Mouse (Mus musculus): ENCODE measurements at regions not wholly inside any gene's neighbourhood (a gene's known extent, or its start where the extent isn't known, plus 50 kb on each side); places are given as distances from the start of the nearest gene placed in this dataset.
A peak's percentile ranks its signal among the peaks of the same experiment; 100 is the strongest.

DNA sequence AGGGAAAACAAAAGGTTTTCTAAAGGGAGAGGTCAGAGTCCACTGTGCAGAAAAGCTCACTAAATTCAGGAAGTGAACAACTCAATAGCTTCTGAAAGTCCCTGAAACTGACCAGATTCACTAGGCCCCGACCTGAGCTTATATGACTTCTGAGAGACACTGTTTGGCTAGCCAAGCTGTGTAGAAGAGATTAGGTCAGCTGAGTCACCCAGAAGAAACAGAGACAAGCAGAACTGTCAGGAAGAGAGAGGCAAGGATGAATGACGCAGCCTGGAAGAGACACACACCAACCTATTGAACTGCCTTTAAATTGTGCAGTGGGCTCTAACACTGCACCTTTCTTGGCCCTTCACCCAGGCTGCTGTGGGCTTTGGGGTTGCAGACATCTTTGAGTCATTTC, 230.4 kb downstream of the Gm21750 start:
- peaks cover 0 to 15% of the 10 kb centered on the region in 2 experiments; a peak in 2 of 4 replicates for H3K36me3 ChIP-seq (ENCODE audit: control insufficient read depth in 1 of 2, insufficient read depth in 2 of 2, low read length in 2 of 2)
- H3K9me3 ChIP-seq (replicated peaks; ENCODE audit: insufficient read depth, low read length), result no peaks in the 10 kb centered on the region
- TF ChIP-seq BHLHE40 (IDR thresholded peaks at IDR 0.05; ENCODE audit: borderline replicate concordance, low read depth, low read length) (no peak), MAX (IDR thresholded peaks at IDR 0.05; ENCODE audit: low read length) (no peak), TCF12 (IDR thresholded peaks at IDR 0.05; ENCODE audit: low read depth, low read length) (no peak), GATA1 (IDR thresholded peaks at IDR 0.05; ENCODE audit: low read depth, low read length) (no peak), KAT2A (conservative IDR thresholded peaks at IDR 0.05; ENCODE audit: low read depth, low read length) (no peak), MXI1 (IDR thresholded peaks at IDR 0.05; ENCODE audit: low read depth, low read length) (no peak), ZC3H11A (IDR thresholded peaks at IDR 0.05; ENCODE audit: low read depth, low read length) (no peak), TBP (IDR thresholded peaks at IDR 0.05; ENCODE audit: low read depth, low read length) (no peak), CHD2 (IDR thresholded peaks at IDR 0.05; ENCODE audit: low read length) (no peak), SIN3A (IDR thresholded peaks at IDR 0.05; ENCODE audit: low read length) (no peak), GABPA (IDR thresholded peaks at IDR 0.05; ENCODE audit: low read depth, low read length) (no peak), CTCF (IDR thresholded peaks at IDR 0.05 in 2 of 3, conservative IDR thresholded peaks at IDR 0.05 in 1 of 3; ENCODE audit: control insufficient read depth in 1 of 3, insufficient read depth in 1 of 3, low read depth in 2 of 3, low read length in 3 of 3, poor library complexity in 1 of 3, severe bottlenecking in 1 of 3) (no peak), ETS1 (IDR thresholded peaks at IDR 0.05; ENCODE audit: low read depth, low read length) (no peak), USF2 (IDR thresholded peaks at IDR 0.05; ENCODE audit: borderline replicate concordance in 1 of 2, insufficient read depth in 1 of 2, low read depth in 1 of 2, low read length in 2 of 2) (no peak), JUND (IDR thresholded peaks at IDR 0.05; ENCODE audit: low read depth, low read length) (no peak)
- peaks cover 9 to 13% of the 10 kb centered on the region in 2 experiments for H3K4me1 ChIP-seq (ENCODE audit: control insufficient read depth in 1 of 2, insufficient read depth in 2 of 2, low read length in 2 of 2)
- H3K9ac ChIP-seq (ENCODE audit: control insufficient read depth, low read depth, low read length, poor library complexity, severe bottlenecking), result no peak overlapping the region
- H3K4me3 ChIP-seq (ENCODE audit: control insufficient read depth in 1 of 2, insufficient read depth in 1 of 2, low read depth in 2 of 2, low read length in 2 of 2), result no peak overlapping the region
- no peaks in the 10 kb centered on the region; a peak in 1 of 4 replicates for H3K27me3 ChIP-seq (ENCODE audit: control insufficient read depth in 1 of 2, insufficient read depth in 2 of 2, low read length in 2 of 2)
- no peaks in the 10 kb centered on the region for H3K79me2 ChIP-seq (ENCODE audit: control insufficient read depth, insufficient read depth, low read length, poor library complexity)
- peak; percentile 27 for DNase-seq (ENCODE audit: low read depth, low spot score)
- no peak overlapping the region for H3K27ac ChIP-seq (ENCODE audit: control insufficient read depth, low read depth, low read length)

GRCm38 (mm10) chr14:73894844-73895243, 233.8 kb downstream of the Gm21750 start:
- Histone ChIP-seq H3K36me3 (ENCODE audit: control insufficient read depth in 1 of 2, insufficient read depth in 2 of 2, low read length in 2 of 2) (peaks cover 0 to 15% of the 10 kb centered on the region in 2 experiments; a peak in 2 of 4 replicates), H3K9me3 (replicated peaks; ENCODE audit: insufficient read depth, low read length) (no peaks in the 10 kb centered on the region), H3K79me2 (ENCODE audit: control insufficient read depth, insufficient read depth, low read length, poor library complexity) (no peaks in the 10 kb centered on the region), H3K4me1 (ENCODE audit: control insufficient read depth in 1 of 2, insufficient read depth in 2 of 2, low read length in 2 of 2) (peaks cover 9 to 13% of the 10 kb centered on the region in 2 experiments), H3K9ac (ENCODE audit: control insufficient read depth, low read depth, low read length, poor library complexity, severe bottlenecking) (peak overlapping the region; percentile 38), H3K27me3 (ENCODE audit: control insufficient read depth in 1 of 2, insufficient read depth in 2 of 2, low read length in 2 of 2) (no peaks in the 10 kb centered on the region), H3K27ac (ENCODE audit: control insufficient read depth, low read depth, low read length) (peak overlapping the region; percentile 74), H3K4me3 (ENCODE audit: control insufficient read depth in 1 of 2, insufficient read depth in 1 of 2, low read depth in 2 of 2, low read length in 2 of 2) (no peak overlapping the region)
- peak; percentile 32 for DNase-seq (ENCODE audit: low read depth, low spot score)
- no peak for TF ChIP-seq HCFC1 (IDR thresholded peaks at IDR 0.05; ENCODE audit: low read depth, low read length)
- TF ChIP-seq ZC3H11A (IDR thresholded peaks at IDR 0.05; ENCODE audit: low read depth, low read length), result no peak
- peak; percentile 53; the same call in 1 of the 2 replicates for TF ChIP-seq RCOR1 (IDR thresholded peaks at IDR 0.05; ENCODE audit: low read depth, low read length)
- TF ChIP-seq MYB (IDR thresholded peaks at IDR 0.05; ENCODE audit: low read depth, low read length), result 0 out of 2 replicates have a peak, but pooled peaks have one; percentile 13
- TF ChIP-seq POLR2AphosphoS2 (IDR thresholded peaks at IDR 0.05; ENCODE audit: low read length), result no peak
- no peak for TF ChIP-seq JUND (IDR thresholded peaks at IDR 0.05; ENCODE audit: low read depth, low read length)
- no peak for TF ChIP-seq USF2 (IDR thresholded peaks at IDR 0.05; ENCODE audit: borderline replicate concordance in 1 of 2, insufficient read depth in 1 of 2, low read depth in 1 of 2, low read length in 2 of 2)
- no peak for TF ChIP-seq ELF1 (IDR thresholded peaks at IDR 0.05; ENCODE audit: low read depth, low read length)
- no peak for TF ChIP-seq POLR2A (IDR thresholded peaks at IDR 0.05; ENCODE audit: control insufficient read depth in 1 of 2, insufficient read depth in 1 of 2, low read depth in 1 of 2, low read length in 2 of 2, poor library complexity in 1 of 2)
- TF ChIP-seq TCF12 (IDR thresholded peaks at IDR 0.05; ENCODE audit: low read depth, low read length), result peak; percentile 84
- no peak for TF ChIP-seq GABPA (IDR thresholded peaks at IDR 0.05; ENCODE audit: low read depth, low read length)
- TF ChIP-seq ETS1 (IDR thresholded peaks at IDR 0.05; ENCODE audit: low read depth, low read length), result peak; percentile 63
- TF ChIP-seq EP300 (IDR thresholded peaks at IDR 0.05; ENCODE audit: low read depth in 1 of 2, low read length in 2 of 2), result peak; percentile 82 to 90
- TF ChIP-seq GATA1 (IDR thresholded peaks at IDR 0.05; ENCODE audit: low read depth, low read length), result peak; percentile 87
- no peak for TF ChIP-seq CHD1 (IDR thresholded peaks at IDR 0.05; ENCODE audit: low read depth, low read length)
- no peak for TF ChIP-seq ZNF384 (IDR thresholded peaks at IDR 0.05; ENCODE audit: low read depth, low read length)

Measured in MEL (cell line).